Mouse (Mus musculus) CH12F3 (cell line): ENCODE results near the gene Asic2.

Experiments used
- in situ Hi-C: fragments of 300-500 bp; cut with MboI; formaldehyde crosslinking; loops from 2 replicates; pipeline ENCODE4 v1.14.3; 2020; ENCODE audit warnings: low sequenced_read_pairs

Asic2 gene

GRCm38 (mm10) chr11:81150621-81151020 lies 817.6 kb downstream of the Asic2 start:
- in situ Hi-C loops, result no loop called here

- in situ Hi-C loops, result no loop called here
These were observed 819.8 kb downstream of the Asic2 start for GRCm38 (mm10) chr11:81148423-81148822.

- in situ Hi-C loops, result no loop called here
These were observed 821.6 kb downstream of the Asic2 start for GRCm38 (mm10) chr11:81146574-81147157.

GRCm38 (mm10) chr11:81135141-81135540 lies 833.1 kb downstream of the Asic2 start:
- in situ Hi-C loops, result no loop called here

GRCm38 (mm10) chr11:81133950-81134349 lies 834.3 kb downstream of the Asic2 start:
- in situ Hi-C loops, result no loop called here

- in situ Hi-C loops, result no loop called here
These were observed 835.6 kb downstream of the Asic2 start for GRCm38 (mm10) chr11:81132669-81133068.

GRCm38 (mm10) chr11:81124363-81124762 lies 843.9 kb downstream of the Asic2 start:
- in situ Hi-C loops, result no loop called here

- in situ Hi-C loops, result no loop called here
These were observed 848.2 kb downstream of the Asic2 start for GRCm38 (mm10) chr11:81120024-81120576.

GRCm38 (mm10) chr11:81118055-81118454 lies 850.2 kb downstream of the Asic2 start:
- in situ Hi-C loops, result no loop called here

GRCm38 (mm10) chr11:81115666-81116065 lies 852.6 kb downstream of the Asic2 start:
- in situ Hi-C loops, result no loop called here

GRCm38 (mm10) chr11:81111626-81112025 lies 856.6 kb downstream of the Asic2 start:
- in situ Hi-C loops, result no loop called here

GRCm38 (mm10) chr11:81110049-81110448 lies 858.2 kb downstream of the Asic2 start:
- in situ Hi-C loops, result no loop called here

- in situ Hi-C loops, result no loop called here
These were observed 861.3 kb downstream of the Asic2 start for GRCm38 (mm10) chr11:81106949-81107348.

GRCm38 (mm10) chr11:81100829-81101228 lies 867.4 kb downstream of the Asic2 start:
- in situ Hi-C loops, result no loop called here

GRCm38 (mm10) chr11:81096011-81096410 lies 872.2 kb downstream of the Asic2 start:
- in situ Hi-C loops, result no loop called here

GRCm38 (mm10) chr11:81094581-81094980 lies 873.7 kb downstream of the Asic2 start:
- in situ Hi-C loops, result no loop called here

GRCm38 (mm10) chr11:81092161-81092560 lies 876.1 kb downstream of the Asic2 start:
- in situ Hi-C loops, result no loop called here

- in situ Hi-C loops, result no loop called here
These were observed 884.4 kb downstream of the Asic2 start for GRCm38 (mm10) chr11:81083822-81084221.

GRCm38 (mm10) chr11:81080076-81080805 lies 888.0 kb downstream of the Asic2 start:
- in situ Hi-C loops, result no loop called here

- in situ Hi-C loops, result no loop called here
These were observed 889.0 kb downstream of the Asic2 start for GRCm38 (mm10) chr11:81079237-81079636.

- in situ Hi-C loops, result no loop called here
These were observed 896.4 kb downstream of the Asic2 start for GRCm38 (mm10) chr11:81071836-81072235.

GRCm38 (mm10) chr11:81065386-81065785 lies 902.9 kb downstream of the Asic2 start:
- in situ Hi-C loops, result no loop called here
